Mouse (Mus musculus): ENCODE results near the gene Sufu.

DNA sequence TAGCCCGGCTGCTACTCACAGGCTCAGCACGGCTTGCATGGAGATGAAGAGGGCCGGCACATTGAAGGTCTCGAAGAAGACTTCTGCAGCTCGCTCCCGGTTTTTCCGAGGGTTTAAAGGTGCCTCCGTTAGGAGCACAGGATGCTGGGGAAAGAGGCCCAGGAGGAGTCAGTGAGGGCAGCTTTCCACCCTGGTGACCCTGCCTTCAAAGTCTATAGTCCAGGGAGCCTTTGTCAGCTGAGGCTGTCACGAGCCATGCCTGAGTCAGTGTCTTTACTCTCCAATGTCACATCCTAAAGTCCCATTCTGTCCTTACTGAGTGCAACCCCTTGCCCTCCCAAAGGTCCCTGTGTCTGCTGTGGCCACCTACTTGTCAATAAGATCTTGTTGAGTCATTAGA lies 14.4 kb upstream of the Sufu start:
- TF ChIP-seq CTCF (IDR thresholded peaks at IDR 0.05) (no peak), EP300 (IDR thresholded peaks at IDR 0.05) (no peak)
